Mouse (Mus musculus) small intestine, adult 2 months (tissue): ENCODE data around the gene Fam187b. TPM values are rescaled to one million over a fixed set of nuclear protein-coding genes. Genes with fewer than 3 reads are reported as not detected.

Experiments used
- H3K27ac ChIP-seq: fragments of 200-500 bp; 2 replicates; pipeline ENCODE4 v1.5.1; 2012; ENCODE audit warnings: low read depth, low read length, control low read depth, inconsistent platforms; ENCODE audit not compliant: insufficient read depth
- H3K27me3 ChIP-seq: fragments of 200-500 bp; 2 replicates; pipeline ENCODE4 v1.6.1; 2012; ENCODE audit warnings: mild to moderate bottlenecking, moderate library complexity, low read length, inconsistent platforms; ENCODE audit not compliant: control insufficient read depth, insufficient read depth
- H3K36me3 ChIP-seq: fragments of 200-500 bp; 2 replicates; pipeline ENCODE4 v1.6.1; 2012; ENCODE audit warnings: mild to moderate bottlenecking, low read length, control low read depth, inconsistent platforms; ENCODE audit not compliant: control insufficient read depth, insufficient read depth
- H3K4me1 ChIP-seq: fragments of 200-500 bp; 2 replicates; pipeline ENCODE4 v1.6.1; 2012; ENCODE audit warnings: low read length, inconsistent platforms, mixed read lengths; ENCODE audit not compliant: control insufficient read depth, insufficient read depth, insufficient read length
- H3K4me3 ChIP-seq: fragments of 200-500 bp; 2 replicates; pipeline ENCODE4 v1.5.1; 2012; ENCODE audit warnings: low read depth, mild to moderate bottlenecking, control low read depth, inconsistent platforms, low read length, moderate library complexity
- CTCF ChIP-seq: fragments of 200-500 bp; IDR thresholded peaks from 2 replicates; pipeline ENCODE4 v1.5.1; 2012; ENCODE audit warnings: low read depth, mild to moderate bottlenecking, control low read depth, inconsistent platforms, low read length, moderate library complexity, mixed read lengths; ENCODE audit not compliant: insufficient replicate concordance, insufficient read length; ENCODE audit errors: extremely low read depth
- POLR2A ChIP-seq: fragments of 200-500 bp; IDR thresholded peaks from 2 replicates; pipeline ENCODE4 v1.6.1; 2012; ENCODE audit warnings: low read depth, mild to moderate bottlenecking, control low read depth, inconsistent platforms, low read length, moderate library complexity
- WGBS: fragments of 180-500 bp; shearing (Covaris S2); methylation state at CpG from one replicate; pipeline ENCODE4 v1.1.7; 2018; 5-methylcytosine and 5-hydroxymethylcytosine counted together
- polyA plus RNA-seq: library from polyadenylated mRNA; depleted of rRNA; stranded (reverse); fragments of >200 nt; gene quantifications from 2 replicates; pipeline ENCODE4 v1.2.3, GENCODE M21; 2012; rRNA removed

Gene Fam187b
- polyA plus RNA-seq, 1 experiment, result 9.8 TPM

DNA sequence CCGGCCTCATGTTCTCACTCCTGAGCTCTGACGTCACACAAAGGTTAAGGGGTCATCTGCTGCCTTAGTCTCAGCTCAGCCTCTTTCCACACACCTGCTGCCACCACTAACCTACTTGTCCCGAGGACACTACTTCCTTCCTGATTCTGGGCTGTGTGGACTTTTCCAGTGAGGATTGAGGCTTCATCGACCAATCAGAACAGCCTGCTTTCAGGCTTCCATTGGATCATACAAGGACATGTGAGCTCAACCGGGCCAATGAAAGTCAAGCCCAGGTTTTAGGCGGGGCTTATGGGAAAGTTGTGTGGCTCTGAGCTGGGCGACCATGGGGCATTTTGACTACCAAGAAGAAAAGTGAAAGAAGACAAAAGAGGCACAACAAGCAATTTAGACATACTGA, 63.3 kb downstream of the Fam187b start:
- no peak for TF ChIP-seq CTCF
- TF ChIP-seq POLR2A, result no peak
- WGBS, result 59% methylated on average over 7 of the region's 7 CpGs
- H3K4me1 ChIP-seq, result no peaks in the 10 kb centered on the region; the same call in 1 of the 2 replicates
- no peak overlapping the region for H3K27ac ChIP-seq
- no peak overlapping the region for H3K4me3 ChIP-seq
- H3K36me3 ChIP-seq, result no peaks in the 10 kb centered on the region
- 0 out of 2 replicates have a peak, but pooled peaks cover 3% of the 10 kb centered on the region for H3K27me3 ChIP-seq

DNA sequence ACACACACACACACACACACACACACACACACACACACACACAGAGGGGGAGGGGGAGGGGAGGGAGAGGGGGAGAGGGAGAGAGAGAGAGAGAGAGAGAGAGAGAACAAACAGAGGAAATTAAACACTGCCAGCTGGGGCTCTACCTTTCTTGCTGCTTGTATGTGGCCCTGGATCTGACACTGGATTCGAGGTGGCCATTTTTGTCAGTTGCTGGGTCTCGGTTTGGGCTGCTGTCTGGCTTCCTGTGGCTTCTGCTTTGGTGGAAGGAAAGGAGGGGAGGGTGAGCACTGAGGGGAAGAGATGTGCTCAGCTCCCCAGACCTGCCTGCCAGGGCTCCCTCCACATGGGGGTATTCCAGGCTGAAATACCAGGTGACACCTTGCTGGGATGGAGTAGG, 64.1 kb downstream of the Fam187b start:
- 55% methylated on average over 2 of the region's 2 CpGs for WGBS
- TF ChIP-seq CTCF, result no peak
- no peak for TF ChIP-seq POLR2A
- Histone ChIP-seq H3K36me3 (no peaks in the 10 kb centered on the region), H3K27ac (no peak overlapping the region), H3K27me3 (0 out of 2 replicates have a peak, but pooled peaks cover 3% of the 10 kb centered on the region), H3K4me1 (no peaks in the 10 kb centered on the region; the same call in 1 of the 2 replicates), H3K4me3 (no peak overlapping the region)

DNA sequence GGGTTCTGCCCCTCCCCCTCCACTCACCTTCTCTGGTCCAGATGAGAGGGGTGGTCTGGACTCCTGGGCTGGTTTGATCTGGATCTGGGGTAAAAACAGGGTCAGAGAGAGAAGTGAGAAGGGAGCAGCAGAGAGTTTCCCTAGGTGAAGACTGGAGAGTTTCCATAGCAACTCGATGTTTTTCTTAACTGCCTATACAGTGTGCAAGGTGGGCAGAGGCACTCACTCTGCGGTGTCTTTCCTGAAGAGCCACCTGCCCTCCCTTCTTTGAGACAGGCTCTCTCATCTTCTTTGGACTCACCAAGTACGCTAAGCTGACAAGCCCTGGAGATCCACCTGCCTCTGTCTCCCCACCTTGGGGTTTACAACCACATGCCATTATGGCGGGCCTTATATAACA, 65.4 kb downstream of the Fam187b start:
- Histone ChIP-seq H3K27ac (no peak overlapping the region), H3K4me1 (no peaks in the 10 kb centered on the region; the same call in 1 of the 2 replicates), H3K27me3 (0 out of 2 replicates have a peak, but pooled peaks cover 3% of the 10 kb centered on the region), H3K4me3 (no peak overlapping the region), H3K36me3 (no peaks in the 10 kb centered on the region)
- no peak for TF ChIP-seq POLR2A
- no peak for TF ChIP-seq CTCF
- 84% methylated on average over 4 of the region's 4 CpGs for WGBS

Other genes starting within 250 kb of the Fam187b start
- gene Tmem147, start 244.2 kb upstream of the Fam187b start, polyA plus RNA-seq, result 181 and 200 TPM in 2 replicates
- not detected in 2 replicates for gene Gapdhs, start 230.1 kb upstream of the Fam187b start, polyA plus RNA-seq
- gene Sbsn, start 222.3 kb upstream of the Fam187b start, polyA plus RNA-seq, result 0.23 and 0.27 TPM in 2 replicates
- 1.2 and 2.7 TPM in 2 replicates for gene Dmkn, start 210.0 kb upstream of the Fam187b start, polyA plus RNA-seq
- not detected in 2 replicates for gene Krtdap, start 185.9 kb upstream of the Fam187b start, polyA plus RNA-seq
- gene Ffar2, start 150.0 kb upstream of the Fam187b start, polyA plus RNA-seq, result 9.1 and 9.5 TPM in 2 replicates
- 0.90 and 3.5 TPM in 2 replicates for gene Ffar3, start 117.6 kb upstream of the Fam187b start, polyA plus RNA-seq
- gene Ffar1, start 112.2 kb upstream of the Fam187b start, polyA plus RNA-seq, result 0.66 and 2.2 TPM in 2 replicates
- gene Cd22, start 93.4 kb upstream of the Fam187b start, polyA plus RNA-seq, result 4.5 and 9.2 TPM in 2 replicates
- 0.48 and 0.52 TPM in 2 replicates for gene Mag, start 58.9 kb upstream of the Fam187b start, polyA plus RNA-seq
- gene Hamp2, start 49.1 kb upstream of the Fam187b start, polyA plus RNA-seq, result 0.76 and 58.9 TPM in 2 replicates
- gene Hamp, start 29.8 kb upstream of the Fam187b start, polyA plus RNA-seq, result 0.65 TPM in 1 of 2 replicates, not detected in the other
- 78.9 and 162 TPM in 2 replicates for gene Usf2, start 17.0 kb upstream of the Fam187b start, polyA plus RNA-seq
- 267 and 816 TPM in 2 replicates for gene Lsr, start 326 bp upstream of the Fam187b start, polyA plus RNA-seq
- gene Fxyd5, start 68.7 kb downstream of the Fam187b start, polyA plus RNA-seq, result 24.8 and 31.8 TPM in 2 replicates
- gene Fxyd7, start 77.7 kb downstream of the Fam187b start, polyA plus RNA-seq, result 2.0 and 2.6 TPM in 2 replicates
- gene Fxyd1, start 83.4 kb downstream of the Fam187b start, polyA plus RNA-seq, result 35.6 and 41.4 TPM in 2 replicates
- 2.5 and 3.0 TPM in 2 replicates for gene Lgi4, start 85.6 kb downstream of the Fam187b start, polyA plus RNA-seq
- gene Fxyd3, start 102.9 kb downstream of the Fam187b start, polyA plus RNA-seq, result 22.7 and 60.7 TPM in 2 replicates
- gene Hpn, start 141.5 kb downstream of the Fam187b start, polyA plus RNA-seq, result 4.2 and 27.5 TPM in 2 replicates
- gene Scn1b, start 153.2 kb downstream of the Fam187b start, polyA plus RNA-seq, result 11.1 and 19.6 TPM in 2 replicates
- 56.4 and 64.9 TPM in 2 replicates for gene Gramd1a, start 182.1 kb downstream of the Fam187b start, polyA plus RNA-seq